Mouse (Mus musculus): Measurements from ENCODE around the gene Cd160. TPM values are rescaled to one million over a fixed set of nuclear protein-coding genes. Genes with fewer than 3 reads are reported as not detected.

Cd160 gene
- polyA plus RNA-seq, 1 experiment, result 3.4 TPM

- no peak overlapping the region for H3K4me3 ChIP-seq (ENCODE audit: low read depth, low read length)
- H3K4me1 ChIP-seq (ENCODE audit: control insufficient read depth, insufficient read depth, insufficient read length, low read length), result peaks cover 6% of the 10 kb centered on the region; the same call in 1 of the 2 replicates
- no peaks in the 10 kb centered on the region for H3K27me3 ChIP-seq (ENCODE audit: control insufficient read depth, insufficient read depth, low read length)
- H3K27ac ChIP-seq (ENCODE audit: insufficient read depth, low read depth, low read length), result 0 out of 2 replicates have a peak overlapping the region, but pooled peaks have one; percentile 1
- H3K36me3 ChIP-seq (ENCODE audit: control insufficient read depth, insufficient read depth, low read length), result peaks cover 4% of the 10 kb centered on the region; the same call in 1 of the 2 replicates
- TF ChIP-seq CTCF (IDR thresholded peaks at IDR 0.05; ENCODE audit: extremely low read depth, insufficient read length, insufficient replicate concordance, low read depth, low read length) (no peak), POLR2A (IDR thresholded peaks at IDR 0.05; ENCODE audit: low read depth, low read length) (no peak)
- 46% methylated on average over 6 of the region's 6 CpGs for WGBS
Observed at GRCm38 (mm10) chr3:96847661-96848060, 18.5 kb upstream of the Cd160 start.

- no peak for TF ChIP-seq POLR2A (IDR thresholded peaks at IDR 0.05; ENCODE audit: low read depth, low read length)
- TF ChIP-seq CTCF (IDR thresholded peaks at IDR 0.05; ENCODE audit: extremely low read depth, insufficient read length, insufficient replicate concordance, low read depth, low read length), result no peak
- Histone ChIP-seq H3K4me3 (ENCODE audit: low read depth, low read length) (no peak overlapping the region), H3K36me3 (ENCODE audit: control insufficient read depth, insufficient read depth, low read length) (peaks cover 4% of the 10 kb centered on the region; the same call in 1 of the 2 replicates), H3K4me1 (ENCODE audit: control insufficient read depth, insufficient read depth, insufficient read length, low read length) (peaks cover 6% of the 10 kb centered on the region; the same call in 1 of the 2 replicates), H3K27ac (ENCODE audit: insufficient read depth, low read depth, low read length) (0 out of 2 replicates have a peak overlapping the region, but pooled peaks have one; percentile 1), H3K27me3 (ENCODE audit: control insufficient read depth, insufficient read depth, low read length) (no peaks in the 10 kb centered on the region)
- 73% methylated on average over 12 of the region's 12 CpGs for WGBS
Observed at GRCm38 (mm10) chr3:96846985-96847384, 17.8 kb upstream of the Cd160 start.

GRCm38 (mm10) chr3:96845806-96846205 is 16.7 kb upstream of the Cd160 start:
- TF ChIP-seq POLR2A (IDR thresholded peaks at IDR 0.05; ENCODE audit: low read depth, low read length), result no peak
- no peak for TF ChIP-seq CTCF (IDR thresholded peaks at IDR 0.05; ENCODE audit: extremely low read depth, insufficient read length, insufficient replicate concordance, low read depth, low read length)
- Histone ChIP-seq H3K36me3 (ENCODE audit: control insufficient read depth, insufficient read depth, low read length) (peaks cover 1% of the 10 kb centered on the region; the same call in 1 of the 2 replicates), H3K27ac (ENCODE audit: insufficient read depth, low read depth, low read length) (no peak overlapping the region), H3K4me1 (ENCODE audit: control insufficient read depth, insufficient read depth, insufficient read length, low read length) (no peaks in the 10 kb centered on the region; the same call in 1 of the 2 replicates), H3K4me3 (ENCODE audit: low read depth, low read length) (no peak overlapping the region), H3K27me3 (ENCODE audit: control insufficient read depth, insufficient read depth, low read length) (no peaks in the 10 kb centered on the region)
- WGBS, result 55% methylated on average over 9 of the region's 9 CpGs

DNA sequence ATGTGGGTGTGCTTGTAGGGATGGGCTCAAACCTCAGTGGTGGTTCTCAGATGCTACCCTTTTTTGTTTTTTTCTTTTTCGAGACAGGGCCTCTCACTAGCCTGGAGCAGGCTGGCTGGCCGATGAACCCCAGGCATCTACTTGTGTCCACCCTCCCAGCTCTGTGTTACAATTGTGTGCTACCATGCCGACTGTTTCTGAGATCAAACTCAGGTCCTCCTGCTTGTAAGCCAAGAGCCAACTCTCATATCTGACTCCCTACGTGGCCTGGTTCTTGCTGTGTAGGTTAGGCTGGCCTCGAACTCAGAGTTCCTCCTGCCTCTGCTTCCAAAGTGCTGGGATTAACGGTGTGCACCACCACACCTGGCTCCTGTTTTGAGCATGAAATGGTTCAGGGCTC is 16.0 kb upstream of the Cd160 start:
- Histone ChIP-seq H3K4me3 (ENCODE audit: low read depth, low read length) (no peak overlapping the region), H3K4me1 (ENCODE audit: control insufficient read depth, insufficient read depth, insufficient read length, low read length) (no peaks in the 10 kb centered on the region; the same call in 1 of the 2 replicates), H3K27me3 (ENCODE audit: control insufficient read depth, insufficient read depth, low read length) (no peaks in the 10 kb centered on the region), H3K36me3 (ENCODE audit: control insufficient read depth, insufficient read depth, low read length) (0 out of 2 replicates have a peak, but pooled peaks cover 1% of the 10 kb centered on the region), H3K27ac (ENCODE audit: insufficient read depth, low read depth, low read length) (no peak overlapping the region)
- TF ChIP-seq CTCF (IDR thresholded peaks at IDR 0.05; ENCODE audit: extremely low read depth, insufficient read length, insufficient replicate concordance, low read depth, low read length), result no peak
- TF ChIP-seq POLR2A (IDR thresholded peaks at IDR 0.05; ENCODE audit: low read depth, low read length), result no peak
- WGBS, result 97% methylated on average over 6 of the region's 6 CpGs

GRCm38 (mm10) chr3:96838996-96839645 is 10.0 kb upstream of the Cd160 start:
- 39% methylated on average over 7 of the region's 7 CpGs for WGBS
- Histone ChIP-seq H3K4me3 (ENCODE audit: low read depth, low read length) (no peak overlapping the region), H3K27ac (ENCODE audit: insufficient read depth, low read depth, low read length) (peak overlapping the region; percentile 90), H3K36me3 (ENCODE audit: control insufficient read depth, insufficient read depth, low read length) (peaks cover 7% of the 10 kb centered on the region; the same call in 1 of the 2 replicates), H3K27me3 (ENCODE audit: control insufficient read depth, insufficient read depth, low read length) (no peaks in the 10 kb centered on the region), H3K4me1 (ENCODE audit: control insufficient read depth, insufficient read depth, insufficient read length, low read length) (peaks cover 14% of the 10 kb centered on the region; the same call in 1 of the 2 replicates)
- TF ChIP-seq POLR2A (IDR thresholded peaks at IDR 0.05; ENCODE audit: low read depth, low read length) (no peak; the same call in 1 of the 2 replicates), CTCF (IDR thresholded peaks at IDR 0.05; ENCODE audit: extremely low read depth, insufficient read length, insufficient replicate concordance, low read depth, low read length) (no peak)

DNA sequence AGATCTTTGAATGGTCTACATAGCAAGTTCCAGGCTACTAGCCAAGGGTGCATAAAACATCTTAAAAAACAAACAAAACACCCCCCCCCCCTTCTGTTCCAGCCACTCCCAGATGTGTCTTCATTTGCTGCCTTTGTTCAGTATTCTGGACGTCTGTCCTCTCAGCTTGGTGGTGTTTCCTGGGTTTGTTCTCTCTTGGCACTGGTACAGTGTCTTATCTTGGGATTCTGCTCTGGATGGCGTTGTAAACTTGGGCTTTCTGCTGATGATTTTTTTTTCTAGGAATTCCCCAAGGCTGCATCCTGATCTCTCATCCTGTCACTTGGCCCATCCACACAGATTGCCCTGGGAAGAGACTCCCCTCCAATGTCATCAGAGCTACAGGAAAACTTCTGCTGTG is 7.3 kb upstream of the Cd160 start:
- Histone ChIP-seq H3K27me3 (ENCODE audit: control insufficient read depth, insufficient read depth, low read length) (no peaks in the 10 kb centered on the region), H3K36me3 (ENCODE audit: control insufficient read depth, insufficient read depth, low read length) (peaks cover 10% of the 10 kb centered on the region; the same call in 1 of the 2 replicates), H3K4me3 (ENCODE audit: low read depth, low read length) (no peak overlapping the region), H3K27ac (ENCODE audit: insufficient read depth, low read depth, low read length) (no peak overlapping the region), H3K4me1 (ENCODE audit: control insufficient read depth, insufficient read depth, insufficient read length, low read length) (peaks cover 20% of the 10 kb centered on the region; the same call in 1 of the 2 replicates)
- 16% methylated on average over 2 of the region's 2 CpGs for WGBS
- TF ChIP-seq POLR2A (IDR thresholded peaks at IDR 0.05; ENCODE audit: low read depth, low read length) (no peak), CTCF (IDR thresholded peaks at IDR 0.05; ENCODE audit: extremely low read depth, insufficient read length, insufficient replicate concordance, low read depth, low read length) (no peak)
